Mouse (Mus musculus) spleen, adult 2 months (tissue): ENCODE measurements around the gene Lce1m.

Source experiments
- CTCF ChIP-seq: fragments of 200-500 bp; IDR thresholded peaks from 2 replicates; pipeline ENCODE4 v1.5.1; 2011; ENCODE audit warnings: mild to moderate bottlenecking, inconsistent platforms; ENCODE audit not compliant: insufficient read depth, insufficient read length, insufficient replicate concordance; ENCODE audit errors: extremely low read depth
- POLR2A ChIP-seq: fragments of 200-500 bp; IDR thresholded peaks from 2 replicates; pipeline ENCODE4 v1.6.1; 2011; ENCODE audit warnings: low read depth, low read length, inconsistent platforms

GRCm38 (mm10) chr3:92998691-92999090 lies 20.2 kb downstream of the Lce1m start:
- TF ChIP-seq CTCF (peak; percentile 31; the same call in 1 of the 2 replicates), POLR2A (no peak)
